Mouse (Mus musculus): Measurements from ENCODE around the gene Tcl1b2.

- no peak for TF ChIP-seq POLR2A (IDR thresholded peaks at IDR 0.05; ENCODE audit: low read depth, low read length)
- no peak for TF ChIP-seq CTCF (conservative IDR thresholded peaks at IDR 0.05; ENCODE audit: insufficient read depth, insufficient read length, low read depth, low read length)
Observed at GRCm38 (mm10) chr12:105099466-105100044, 46.3 kb upstream of the Tcl1b2 start.

Data from kidney, adult 2 months (tissue).